ENCODE assay signal across 9 mouse cellular contexts in the genomic region with DNA sequence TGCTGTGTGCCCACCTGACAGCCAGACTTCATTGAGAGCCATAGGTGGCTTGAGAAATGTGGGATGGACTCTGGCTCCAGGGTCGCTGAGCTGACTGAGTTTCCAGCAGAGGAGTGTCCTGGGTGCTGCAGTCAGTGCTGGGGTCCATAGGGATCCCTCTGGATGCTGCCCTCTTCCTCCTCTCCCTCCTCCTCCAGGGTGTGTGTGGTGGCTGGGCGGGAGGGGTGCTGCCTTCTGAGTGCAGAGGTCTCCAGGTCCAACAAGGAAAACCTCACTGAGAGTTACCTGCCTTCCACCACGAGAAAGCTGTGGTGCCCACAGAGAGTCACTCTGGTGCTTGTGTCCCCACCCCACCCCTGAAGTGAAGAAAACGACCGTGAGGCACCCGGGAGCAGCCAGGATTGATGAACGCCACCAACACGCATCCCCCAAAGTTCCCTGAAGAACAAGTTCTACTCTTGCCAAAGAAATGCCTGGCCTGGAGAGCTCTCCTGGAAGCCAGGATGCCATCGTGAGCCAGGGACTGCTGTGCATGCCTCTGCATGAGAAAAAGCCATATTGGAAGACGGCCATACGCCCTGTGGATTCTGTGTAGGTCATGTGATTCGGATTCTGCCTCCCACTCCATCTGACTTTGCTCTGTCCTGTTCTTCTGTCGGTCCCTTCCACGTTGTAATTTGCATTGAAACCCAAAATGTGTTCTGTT. TPM values are rescaled to one million over a fixed set of nuclear protein-coding genes. Genes with fewer than 3 reads are reported as not detected.
DNase-seq lines count a peak whose midpoint lies in the region; ATAC-seq lines count a peak whose summit lies in the region.
"Had no signal": no experiment of that assay in that cellular context is flagged by ENCODE, and none has a peak within 500 bp of the region (broad histone marks: within the 10 kb centered on the region; RNA-seq: fewer than 3 reads in every experiment).

No protein-coding gene starts in this region.

- H3K27me3 ChIP-seq in liver, embryonic 11.5 days (replicated peaks; ENCODE audit: control insufficient read depth, insufficient read depth, low read length), result no peaks in the 10 kb centered on the region

- DNase-seq in gastrocnemius, postnatal 10 days, result peak; percentile 19
- no peak for DNase-seq in gastrocnemius, postnatal 14 days
- peak; percentile 47 for DNase-seq in cerebellum, adult 11 months
- DNase-seq in frontal cortex, postnatal 36 days (ENCODE audit: low spot score in 2 of 2), result peak; percentile 42 to 70
- peak; percentile 65 to 78 for DNase-seq in left cerebral cortex, postnatal 10 days (ENCODE audit: extremely low spot score in 1 of 2, low spot score in 2 of 2)
- DNase-seq in retina, embryonic 14.5 days (ENCODE audit: low spot score), result no peak
- DNase-seq in liver, embryonic 11.5 days (ENCODE audit: low spot score), result no peak
- no peak for DNase-seq in spleen, adult 12 weeks (ENCODE audit: low spot score)

- H3K27ac ChIP-seq in liver, embryonic 11.5 days (ENCODE audit: low read depth, low read length), result no peak overlapping the region

- H3K36me3 ChIP-seq in liver, embryonic 11.5 days (ENCODE audit: control insufficient read depth, insufficient read depth, low read length), result no peaks in the 10 kb centered on the region

- H3K4me1 ChIP-seq in liver, embryonic 11.5 days (replicated peaks; ENCODE audit: control insufficient read depth, insufficient read depth, low read length), result no peaks in the 10 kb centered on the region

- 84% methylated on average over 14 of the region's 14 CpGs for WGBS in liver, embryonic 11.5 days

- H3K9ac ChIP-seq in liver, embryonic 11.5 days (ENCODE audit: low read depth, low read length), result no peak overlapping the region

- H3K4me3 ChIP-seq in liver, embryonic 11.5 days (ENCODE audit: low read depth, low read length), result no peak overlapping the region

- no peak overlapping the region for H3K4me2 ChIP-seq in liver, embryonic 11.5 days

- no peaks in the 10 kb centered on the region for H3K9me3 ChIP-seq in liver, embryonic 11.5 days (ENCODE audit: control insufficient read depth, low read length)

- intact Hi-C loops in gastrocnemius, postnatal 14 days (cut with DNase I; ENCODE audit: low total_unique reads), result no loop called here
- intact Hi-C loops in left cerebral cortex, postnatal 10 days (cut with DNase I), result no loop called here

- no peak for ATAC-seq in liver, embryonic 11.5 days (replicated peaks; ENCODE audit: low FRiP score)

RNA-seq across cellular contexts. Expression of a gene that starts 46.1 kb away (rescaled TPM):
- total RNA-seq in gastrocnemius, postnatal 10 days (2021), result under 1 TPM in 1 of 2 experiments, not detected in 1; 0.45 TPM
- total RNA-seq in gastrocnemius, postnatal 14 days (2021), result not detected
- not detected for total RNA-seq in left cerebral cortex, postnatal 10 days (2021)
- polyA plus RNA-seq in liver, embryonic 11.5 days (2014; fragmentation: Nextera tagmentation; extraction: Ambion mirVana), result 4.1 and 5.6 TPM in 2 replicates
- polyA plus RNA-seq: neural tube, embryonic 11.5 days had no signal

Comparison
In these comparisons a context has a peak if more than half of its experiments do, and no peak if none do; other contexts are left out.
1. DNase-seq: peak in gastrocnemius, postnatal 10 days (single experiment), cerebellum, adult 11 months (single experiment), frontal cortex, postnatal 36 days (2 of 2) and left cerebral cortex, postnatal 10 days (2 of 2); none in gastrocnemius, postnatal 14 days (single experiment), retina, embryonic 14.5 days (single experiment), liver, embryonic 11.5 days (single experiment) and spleen, adult 12 weeks (single experiment).